Comparison of ENCODE assay signal across 7 mouse cellular contexts in genomic region chr5:135394004-135394823, GRCm38 (mm10). TPM values are rescaled to one million over a fixed set of nuclear protein-coding genes. Genes with fewer than 3 reads are reported as not detected.
A peak's percentile ranks its signal among the peaks of the same experiment; 100 is the strongest.
DNase-seq lines count a peak whose midpoint lies in the region; ATAC-seq and TF ChIP-seq lines count a peak whose summit lies in the region.

Gene Pom121, minus strand, starts transcription at chr5:135394546.

- H3K27me3 ChIP-seq in midbrain, embryonic 10.5 days (ENCODE audit: low read depth, poor library complexity, severe bottlenecking) = no peaks in the 10 kb centered on the region

- WGBS in midbrain, embryonic 10.5 days = under 1% methylated on average over 106 of the region's 110 CpGs

- TF ChIP-seq CTCF in cortical plate, adult 2 months (IDR thresholded peaks at IDR 0.05; ENCODE audit: extremely low read depth, insufficient read depth, low read length) = no peak

- peak; percentile 22; the same call in 1 of the 2 replicates for TF ChIP-seq POLR2A in cortical plate, adult 2 months (IDR thresholded peaks at IDR 0.05; ENCODE audit: extremely low read depth, insufficient read depth, low read length)

- H3K27ac ChIP-seq in cortical plate, adult 2 months (ENCODE audit: insufficient read depth, low read length) = peak within 1 kb of the TSS; percentile 73; the same call in 1 of the 2 replicates
- peak within 1 kb of the TSS; percentile 97 for H3K27ac ChIP-seq in midbrain, embryonic 10.5 days (replicated peaks)

- peak; percentile 76 for DNase-seq in adipocyte (ENCODE audit: low spot score)
- peak; percentile 87 for DNase-seq in gastrocnemius, postnatal 10 days
- peak; percentile 86 to 87 for DNase-seq in left cerebral cortex, postnatal 25 days (ENCODE audit: low spot score in 2 of 2)
- peak; percentile 85 for DNase-seq in midbrain, embryonic 10.5 days (ENCODE audit: low spot score)
- DNase-seq in right cerebral cortex, postnatal 4 days = peak; percentile 86

- no peaks in the 10 kb centered on the region; the same call in 1 of the 2 replicates for H3K4me1 ChIP-seq in cortical plate, adult 2 months (ENCODE audit: control insufficient read depth, insufficient read depth, low read length)
- H3K4me1 ChIP-seq in midbrain, embryonic 10.5 days = peaks cover 22% of the 10 kb centered on the region

- H3K4me3 ChIP-seq in cortical plate, adult 2 months (ENCODE audit: insufficient read depth, low read length) = peak within 1 kb of the TSS; percentile 51
- peak within 1 kb of the TSS; percentile 69 for H3K4me3 ChIP-seq in midbrain, embryonic 10.5 days

- peaks cover 36% of the 10 kb centered on the region for H3K36me3 ChIP-seq in midbrain, embryonic 10.5 days

- peak; percentile 94 for ATAC-seq in inflammation-experienced regulatory T-cells, adult 6 months

- H3K9me3 ChIP-seq in midbrain, embryonic 10.5 days (replicated peaks) = no peaks in the 10 kb centered on the region

- intact Hi-C loops in left cerebral cortex, postnatal 25 days (cut with DNase I) = loop anchor here (2.0 to 5.0 kb wide), 2 partner anchors 25 to 383 kb away; partner anchors contain the start of genes Mdh2, Nsun5 and Styxl1

RNA-seq across cellular contexts. Expression of gene Pom121, which starts in this region (rescaled TPM):
- 26.6 and 26.9 TPM in 2 replicates for polyA plus RNA-seq in cortical plate, adult 2 months (2012; rRNA removed)
- total RNA-seq in gastrocnemius, postnatal 10 days (2021) = 10 to 100 TPM; 11.5 to 14.9 TPM
- polyA plus RNA-seq in inflammation-experienced regulatory T-cells, adult 6 months (2017; shearing (Covaris generic)) = 10 to 100 TPM; 13.2 to 18.7 (median 13.7) TPM
- 10 to 100 TPM; 51.6 to 51.7 TPM for total RNA-seq in left cerebral cortex, postnatal 25 days (2021)
- 17.4 and 17.7 TPM in 2 replicates for polyA plus RNA-seq in midbrain, embryonic 10.5 days (2016; fragmentation: Nextera tagmentation; extraction: Ambion mirVana)

Comparison
In these comparisons a context has a peak if more than half of its experiments do, and no peak if none do; other contexts are left out.
1. Peak in every context shown above with its lines: DNase-seq, ATAC-seq, H3K4me3 ChIP-seq and H3K27ac ChIP-seq.